Mouse (Mus musculus) granulocyte monocyte progenitor cell, adult 5-6 weeks (primary cell): ENCODE measurements around the gene Smad3. TPM values are rescaled to one million over a fixed set of nuclear protein-coding genes. Genes with fewer than 3 reads are reported as not detected.

Experiments
- ATAC-seq: replicated peaks from 2 replicates; pipeline ENCODE4 v1.8.0; 2016; ENCODE audit warnings: mild to moderate bottlenecking, moderate TSS enrichment, inconsistent platforms; ENCODE audit not compliant: poor library complexity, severe bottlenecking
- total RNA-seq, 2 experiments: library from RNA; stranded (forward) in 1 of 2; stranded (reverse) in 1 of 2; fragments of 200-712, 200-1000 nt in 1 of 2; fragments of >200 nt in 1 of 2; fragmentation: Nextera tagmentation in 1 of 2; gene quantifications; 2 replicates each; pipeline ENCODE4 v1.2.3; 2014 to 2017

The Smad3 gene
- total RNA-seq, 2 experiments from 2014 or later: 12.6 to 24.7 TPM

DNA sequence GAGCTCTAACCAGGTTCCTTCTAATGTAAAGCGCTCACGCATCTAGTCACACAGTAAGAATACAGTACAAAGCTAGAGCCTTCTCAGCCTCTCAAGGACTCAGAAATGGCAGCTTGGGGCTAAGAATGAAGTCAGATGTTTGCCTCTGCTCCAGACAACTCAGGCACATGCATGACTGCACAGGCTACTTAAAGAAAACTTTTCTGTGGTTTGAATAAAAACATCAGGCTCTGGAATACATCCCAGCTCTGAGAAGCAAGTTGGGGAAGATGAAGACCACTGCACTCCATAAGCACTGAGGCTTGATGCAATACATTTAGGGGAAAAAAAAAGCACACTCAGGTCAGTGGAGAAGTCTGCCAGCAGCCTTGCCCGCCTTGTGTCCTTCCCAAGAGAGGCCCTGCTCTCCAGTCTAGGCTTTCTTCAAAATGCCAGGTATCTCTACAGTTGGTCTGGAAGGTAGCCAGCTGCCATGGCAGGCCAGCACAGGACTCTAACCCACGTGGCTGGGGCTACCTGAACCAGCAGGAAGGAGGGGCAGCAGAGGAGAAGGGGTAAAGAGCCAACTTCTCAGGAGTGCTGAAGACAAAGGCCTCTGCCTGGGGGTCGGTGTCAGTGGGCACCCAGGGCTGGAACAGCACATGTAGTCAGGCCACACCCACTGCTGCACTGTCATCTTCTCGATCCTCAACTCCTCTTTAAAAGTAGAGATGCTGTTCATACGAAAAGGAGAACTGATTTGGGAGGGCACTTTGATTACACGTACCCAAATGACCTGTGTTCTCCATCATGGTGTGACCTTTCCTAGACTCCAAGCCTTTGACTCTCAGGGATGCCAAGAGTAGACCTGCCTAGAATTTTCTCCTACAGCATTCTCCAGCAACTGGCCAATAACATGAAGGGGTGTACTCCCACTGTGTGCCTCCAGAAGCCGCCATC, 109.9 kb downstream of the Smad3 start:
- ATAC-seq: no peak

DNA sequence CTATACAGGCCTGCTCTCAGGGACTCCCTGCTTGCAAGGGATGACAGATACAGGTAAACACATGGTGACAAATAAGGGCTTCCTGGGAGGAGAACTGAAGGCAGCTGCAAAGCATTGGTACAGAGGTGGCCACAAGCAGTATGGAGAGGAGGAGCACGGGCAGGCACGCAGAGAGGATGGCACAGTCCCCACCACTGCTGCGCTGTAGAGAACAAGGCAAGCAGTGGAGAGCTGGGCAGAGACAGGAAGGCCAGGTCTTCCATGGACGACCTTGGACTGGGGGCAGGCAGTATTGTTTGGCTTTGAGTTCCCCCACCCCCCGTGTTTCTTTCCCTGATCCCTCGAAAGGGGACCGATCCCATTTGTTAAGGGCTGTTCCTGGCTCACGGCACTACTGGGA, 112.7 kb downstream of the Smad3 start:
- no peak for ATAC-seq

DNA sequence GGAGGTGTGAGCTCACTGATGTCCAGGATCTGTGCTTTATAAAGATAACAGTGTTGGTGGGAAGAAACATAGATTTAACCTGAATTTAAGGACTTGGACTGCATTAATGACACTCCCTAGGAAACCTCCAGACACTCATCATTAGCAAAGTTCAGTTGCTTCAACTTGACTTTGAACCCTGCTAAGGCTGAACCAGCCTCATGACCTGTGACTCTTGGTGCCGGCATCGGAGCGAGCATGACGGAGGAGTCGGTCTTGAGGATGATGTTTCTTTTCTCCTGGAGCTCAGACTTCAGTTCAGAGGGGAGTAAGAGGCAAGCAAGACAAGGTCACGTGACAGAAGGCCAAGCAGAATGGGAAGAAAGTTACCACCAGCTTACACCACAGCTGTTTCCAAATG, 113.8 kb downstream of the Smad3 start:
- no peak for ATAC-seq

DNA sequence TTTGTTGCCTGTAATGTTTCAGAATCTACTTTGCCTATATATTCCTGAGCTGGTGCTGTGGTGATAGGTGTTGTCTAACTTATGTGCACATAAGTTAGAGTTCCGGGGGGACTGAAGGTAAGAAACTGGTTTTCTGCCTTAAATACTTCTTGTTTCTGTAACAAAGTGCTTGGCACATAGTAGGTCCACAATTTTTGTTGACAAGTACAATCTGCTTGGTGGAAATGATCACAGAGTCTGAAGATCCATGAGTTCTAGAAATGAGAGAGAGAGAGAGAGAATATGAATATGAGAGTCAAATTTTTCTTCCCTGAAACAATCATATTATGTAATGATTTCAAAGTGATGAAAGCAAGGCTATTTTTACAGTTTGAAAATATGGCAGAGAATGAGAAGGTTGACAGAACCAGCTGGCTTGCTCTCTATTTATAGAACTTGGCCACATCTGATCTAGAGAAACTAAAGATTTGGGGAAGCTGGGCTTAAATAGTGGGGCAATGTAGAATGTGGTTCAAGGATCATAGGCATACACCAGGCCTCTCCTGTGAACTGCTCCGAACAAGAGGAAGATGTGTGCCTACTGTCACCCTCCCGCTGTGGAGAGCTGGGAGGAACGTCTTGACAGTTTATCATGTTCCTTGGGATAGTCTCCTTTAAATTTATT, 115.7 kb downstream of the Smad3 start:
- ATAC-seq: peak; percentile 88

DNA sequence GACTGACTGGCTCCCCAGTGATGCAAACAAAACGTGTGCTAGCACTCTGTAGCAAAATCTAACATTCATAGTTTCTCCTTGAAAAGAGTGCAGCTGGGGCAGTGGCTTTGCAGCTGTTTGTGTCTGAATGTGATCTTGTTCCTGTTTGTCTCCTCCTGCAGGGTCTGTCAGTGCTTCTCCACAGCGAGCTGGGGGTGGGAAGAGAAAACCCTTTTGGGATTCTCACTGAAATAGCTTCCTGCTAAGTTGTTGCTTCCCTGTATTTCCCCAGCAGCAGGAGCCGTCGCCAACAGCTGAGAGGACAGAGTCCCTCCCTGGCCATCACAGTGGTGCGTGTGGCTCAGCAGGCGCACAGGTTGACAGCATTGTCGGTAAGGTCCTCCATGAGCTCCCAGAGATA, 121.7 kb downstream of the Smad3 start:
- ATAC-seq: no peak

DNA sequence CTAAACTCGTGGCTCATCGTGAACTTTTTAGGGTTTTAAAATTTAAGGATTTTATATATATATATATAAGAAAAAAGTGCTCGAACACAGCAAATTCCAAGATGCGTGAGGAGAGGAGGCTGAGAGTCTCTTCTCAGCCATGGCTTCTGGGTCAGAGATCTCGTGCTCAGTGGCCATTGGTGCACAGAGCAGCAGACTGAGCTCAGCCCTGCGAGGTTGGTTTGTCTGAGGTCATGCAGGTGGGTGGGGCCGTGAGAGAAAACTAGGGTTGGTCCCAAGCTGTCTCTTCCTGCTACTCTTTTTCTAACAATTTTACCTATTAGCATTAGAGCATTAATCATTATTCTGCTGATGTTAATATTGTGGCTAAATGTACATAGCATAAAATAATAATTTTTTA, 124.5 kb downstream of the Smad3 start:
- ATAC-seq: no peak

DNA sequence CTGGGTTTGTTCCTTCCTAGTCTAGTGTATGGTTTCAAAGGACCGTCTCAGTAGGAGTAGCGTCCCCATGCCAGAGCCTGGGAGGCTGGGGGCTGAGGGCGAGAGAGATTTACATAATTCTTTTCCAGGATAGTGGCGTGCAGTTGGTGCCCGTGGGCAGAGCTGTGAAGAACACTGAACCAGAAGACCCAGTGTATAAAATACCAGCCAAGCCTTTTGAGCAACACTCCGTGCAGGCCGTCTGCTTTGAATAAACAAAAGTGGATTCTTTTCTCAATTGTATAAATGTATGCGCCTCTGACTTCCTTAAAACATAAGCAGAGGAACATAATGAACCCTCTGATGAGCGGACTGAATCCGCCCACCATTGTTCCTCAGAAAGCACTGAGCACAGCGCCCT, 124.9 kb downstream of the Smad3 start:
- no peak for ATAC-seq

DNA sequence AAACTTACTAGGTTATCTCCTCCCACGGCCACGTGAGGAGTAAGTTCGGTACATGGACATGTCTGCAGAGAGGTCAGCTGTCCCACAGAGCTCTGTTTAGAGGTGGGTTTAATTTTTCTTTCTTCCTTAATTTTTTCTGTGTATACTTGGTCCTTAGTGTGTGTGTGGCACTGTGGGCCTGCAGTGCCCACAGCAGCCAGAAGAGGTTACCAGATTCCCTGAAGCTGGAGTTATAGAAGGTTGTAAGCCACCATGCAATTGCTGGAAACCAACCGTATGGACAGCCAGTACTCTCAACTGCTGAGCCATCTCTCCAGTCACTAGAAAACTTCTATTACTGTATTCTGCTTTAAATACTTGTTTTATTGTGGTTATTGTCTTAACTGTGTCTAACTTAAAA, 125.7 kb downstream of the Smad3 start:
- ATAC-seq: no peak

DNA sequence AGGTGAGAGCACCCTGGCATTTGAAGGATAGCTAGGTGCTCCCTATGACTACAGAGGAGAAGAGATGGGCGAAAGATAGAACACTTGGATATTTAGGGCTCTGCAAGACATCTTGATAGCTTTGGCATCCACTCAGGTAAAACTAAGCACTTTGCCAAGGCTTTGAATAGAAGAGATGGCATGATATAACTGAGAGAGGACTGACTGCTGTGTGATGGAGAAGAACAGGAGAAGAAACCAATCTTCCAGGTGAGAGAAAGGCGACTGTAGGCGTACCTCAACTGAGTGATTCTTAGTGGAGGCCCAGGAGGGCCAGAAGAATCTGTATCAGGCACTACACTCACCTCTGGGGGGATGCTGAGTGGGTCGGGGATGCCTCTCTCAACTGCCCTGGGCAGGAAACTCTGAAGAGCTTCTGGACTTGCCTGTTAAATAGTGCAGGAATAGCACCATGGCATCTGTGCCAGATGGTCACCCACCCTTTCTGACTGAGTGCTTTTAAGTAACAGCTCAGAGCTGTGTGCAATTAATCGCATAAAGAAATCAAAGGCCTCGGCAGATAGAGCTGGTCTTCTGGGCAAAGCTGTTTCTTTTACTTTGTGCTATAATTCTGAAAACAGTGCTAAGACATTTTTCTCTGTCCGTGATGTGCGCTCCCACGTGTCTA, 132.6 kb downstream of the Smad3 start:
- ATAC-seq: no peak

DNA sequence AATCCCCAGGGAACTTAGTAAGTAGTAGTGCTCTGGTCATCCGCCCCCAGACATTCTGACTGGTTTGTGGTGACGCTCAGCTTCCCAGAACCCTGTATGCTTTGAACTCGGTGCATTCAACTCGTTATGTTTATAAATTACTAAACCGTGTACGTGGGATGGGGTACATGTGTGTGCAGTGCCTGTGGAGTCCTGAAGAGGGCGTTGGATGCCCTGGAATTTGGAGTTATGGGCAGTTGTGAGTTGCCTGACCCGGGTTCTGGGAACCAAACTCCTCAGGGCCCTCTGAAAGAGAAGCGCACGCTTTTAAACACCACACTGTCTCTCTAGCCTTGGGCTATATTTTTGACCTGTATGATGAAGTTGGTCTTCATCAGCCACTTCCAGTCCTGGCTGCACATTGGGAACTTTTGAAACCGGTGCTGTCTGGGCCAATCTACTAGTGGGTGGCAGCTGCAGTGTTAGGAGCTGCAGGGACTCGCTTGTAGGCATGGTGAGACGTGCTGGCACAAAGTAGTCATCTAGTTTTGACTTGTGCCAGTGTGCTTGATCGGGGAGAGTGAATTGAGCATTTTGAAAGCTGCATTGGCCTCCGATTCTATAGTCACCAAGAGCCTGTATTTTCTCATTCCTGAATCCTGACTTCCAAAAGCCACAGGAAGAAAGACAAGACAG, 133.8 kb downstream of the Smad3 start:
- ATAC-seq: no peak

DNA sequence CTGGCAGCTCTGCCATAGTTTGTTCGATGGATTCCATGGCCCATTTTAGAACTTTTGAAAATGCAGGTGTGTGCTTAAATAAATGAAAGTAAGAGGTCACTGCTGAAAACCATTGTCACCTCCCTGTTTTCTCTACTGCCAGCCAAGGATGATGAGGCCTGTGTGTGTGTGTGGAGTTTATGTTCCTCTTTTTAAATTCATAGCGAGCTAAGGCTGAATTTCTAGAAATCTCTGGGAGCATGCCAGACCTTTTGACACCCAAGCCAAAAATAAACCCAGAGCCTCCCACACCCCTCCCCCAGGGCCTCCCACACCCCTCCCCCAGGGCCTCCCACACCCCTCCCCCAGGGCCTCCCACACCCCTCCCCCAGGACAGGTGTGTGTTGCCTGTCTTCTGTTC, 139.8 kb downstream of the Smad3 start:
- ATAC-seq: no peak

DNA sequence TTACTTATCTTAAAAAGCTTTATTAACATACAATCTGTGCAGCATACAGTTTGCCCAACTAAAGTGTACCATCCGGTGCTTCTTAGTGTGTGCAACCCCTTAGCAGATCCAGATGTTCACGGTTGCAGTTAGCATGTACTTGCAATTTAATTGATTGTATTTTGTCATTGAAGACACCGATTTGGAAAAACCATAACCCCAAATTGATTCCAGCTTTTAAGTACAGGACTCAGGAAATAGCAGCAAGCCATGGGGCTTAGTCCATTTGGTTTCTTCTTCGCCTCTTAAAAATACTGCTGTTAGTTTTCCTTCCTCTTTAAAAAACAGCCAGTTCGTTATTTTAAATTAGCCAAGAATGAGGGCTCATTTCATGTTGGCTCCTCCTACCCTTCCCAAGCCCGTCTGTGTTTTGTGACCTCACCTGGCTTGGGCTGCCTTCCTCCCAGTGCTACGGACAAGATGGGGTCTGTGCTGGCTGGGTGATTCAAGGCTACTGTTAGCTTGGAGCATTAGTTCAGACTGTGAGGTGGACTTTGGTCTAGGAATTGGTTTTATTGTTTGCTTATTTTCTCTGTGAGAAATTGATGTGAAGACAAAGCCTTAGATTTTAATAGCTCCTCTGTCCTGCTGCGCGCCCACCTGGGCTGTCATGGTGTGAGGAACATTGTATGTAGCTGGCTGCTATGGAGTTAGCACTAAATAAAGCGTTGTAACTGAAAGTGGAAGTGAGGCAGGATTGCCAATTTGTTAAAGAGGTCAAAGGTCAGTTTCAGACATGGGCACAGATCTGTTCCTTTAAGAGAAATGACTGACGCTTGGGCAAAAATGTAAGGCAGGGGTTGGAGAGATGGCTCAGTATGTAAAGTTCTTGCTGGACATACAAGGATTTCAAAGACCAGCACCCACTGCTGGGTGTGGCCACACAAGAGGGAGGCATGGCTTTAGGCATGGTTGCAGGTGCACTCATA, 143.5 kb downstream of the Smad3 start:
- ATAC-seq: peak; percentile 21

DNA sequence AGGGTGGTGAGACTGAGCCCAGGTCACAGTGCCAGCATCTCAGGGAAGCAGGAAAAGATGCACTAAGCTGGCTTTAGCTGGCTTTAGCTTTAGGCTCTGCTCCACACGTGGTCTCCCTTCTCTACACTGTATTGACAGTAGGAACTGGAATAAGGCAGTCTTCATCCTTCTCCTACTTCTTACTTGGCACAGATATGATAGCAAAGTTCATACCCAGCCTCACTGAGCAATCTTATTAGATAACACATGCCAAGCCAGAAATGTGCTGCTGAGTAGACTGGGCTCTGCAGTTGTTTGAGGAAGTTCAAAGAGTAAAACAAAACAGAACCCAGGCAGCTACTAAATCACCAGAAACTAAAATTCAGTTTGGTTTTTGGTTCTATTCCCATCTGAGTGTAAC, 144.2 kb downstream of the Smad3 start:
- no peak for ATAC-seq

DNA sequence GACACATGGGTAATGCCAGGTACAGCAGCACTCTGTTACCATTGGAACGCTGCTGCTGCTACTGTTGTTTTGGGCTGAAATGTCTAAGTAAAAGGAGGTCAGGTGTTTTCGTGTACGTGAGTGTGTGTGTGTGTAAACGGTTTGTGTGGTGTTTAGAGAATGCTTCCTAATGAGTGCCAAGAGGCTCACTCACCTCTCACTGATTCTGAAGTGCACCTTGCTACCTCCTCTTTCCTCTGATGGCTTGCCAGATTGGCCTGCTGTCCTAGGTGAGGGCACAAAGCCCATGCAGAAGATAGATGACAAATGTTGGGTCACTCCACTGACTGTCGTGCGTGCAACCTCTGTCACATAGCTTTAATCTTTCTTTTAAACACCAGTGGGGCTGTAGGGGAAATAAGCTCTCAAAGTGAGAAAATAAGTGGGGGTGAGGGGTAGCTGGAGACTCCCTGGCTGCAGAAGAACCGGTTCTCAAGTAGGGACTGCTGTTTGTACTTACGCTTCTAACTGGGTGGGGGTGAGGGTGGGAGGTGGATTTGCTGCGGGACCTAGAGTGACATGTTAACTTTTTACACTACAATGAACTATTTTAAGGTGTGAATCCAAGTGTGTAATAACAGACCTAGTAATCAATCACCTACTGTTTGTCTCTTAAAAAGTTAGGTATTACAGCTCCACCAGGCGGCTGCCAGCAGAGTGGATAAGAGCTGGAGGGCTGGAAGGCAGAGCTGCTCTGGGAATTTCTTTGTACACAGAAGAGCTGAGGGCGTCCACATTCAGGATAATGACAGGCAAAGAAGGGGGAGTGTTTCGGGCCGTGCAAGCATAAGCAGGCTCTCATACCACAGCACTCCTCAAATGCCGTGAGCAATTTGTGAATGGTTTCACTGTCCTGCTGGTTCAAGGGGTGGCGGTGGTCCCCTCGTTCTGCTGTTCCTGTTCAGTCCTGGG, 145.0 kb downstream of the Smad3 start:
- no peak for ATAC-seq

DNA sequence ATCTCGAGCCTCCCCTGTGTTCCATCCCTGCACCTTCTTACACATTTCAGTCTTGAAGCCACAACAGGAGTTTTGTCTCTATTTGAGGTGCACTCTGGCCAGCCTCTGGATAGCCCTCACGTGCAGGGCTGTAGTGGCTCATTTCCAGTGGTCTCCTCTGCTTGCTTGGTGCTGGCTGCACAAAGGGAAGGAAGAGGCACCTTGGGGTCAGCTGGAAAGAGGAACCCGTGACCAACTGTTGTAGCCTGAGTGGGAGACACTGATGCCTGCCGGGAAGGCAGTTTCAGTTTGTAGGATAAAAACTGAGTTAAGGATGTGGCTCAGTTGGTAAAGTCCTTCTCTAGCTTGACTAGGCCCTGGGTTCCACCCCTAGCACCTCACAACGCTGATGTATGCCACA, 145.8 kb downstream of the Smad3 start:
- peak; percentile 67 for ATAC-seq

DNA sequence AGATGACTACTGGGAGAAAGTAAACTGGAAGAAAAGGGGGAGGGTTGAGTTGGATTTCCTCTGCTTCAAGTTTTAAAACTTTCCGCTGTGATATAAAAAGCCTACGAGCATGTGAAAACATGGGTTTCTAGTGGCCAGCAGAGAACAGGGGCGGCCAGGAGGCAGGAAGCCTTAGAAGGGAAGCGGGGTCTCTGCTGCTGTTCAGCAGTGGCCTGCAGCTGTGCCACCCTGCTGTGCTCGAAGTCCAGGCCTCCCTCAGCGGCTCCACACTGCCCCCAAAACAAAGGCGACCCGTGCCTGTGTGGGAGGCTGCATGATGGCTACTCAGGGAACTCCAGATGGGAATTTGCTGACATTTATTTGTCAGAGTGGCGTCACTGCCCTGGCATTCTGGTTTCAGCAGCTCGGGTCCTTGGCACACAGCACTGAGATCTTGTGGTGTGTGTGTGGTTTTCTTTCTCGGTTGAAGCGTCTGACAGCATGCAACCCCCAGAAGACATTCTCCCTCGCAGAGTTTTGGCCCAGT, 146.9 kb downstream of the Smad3 start:
- ATAC-seq: peak; percentile 50

DNA sequence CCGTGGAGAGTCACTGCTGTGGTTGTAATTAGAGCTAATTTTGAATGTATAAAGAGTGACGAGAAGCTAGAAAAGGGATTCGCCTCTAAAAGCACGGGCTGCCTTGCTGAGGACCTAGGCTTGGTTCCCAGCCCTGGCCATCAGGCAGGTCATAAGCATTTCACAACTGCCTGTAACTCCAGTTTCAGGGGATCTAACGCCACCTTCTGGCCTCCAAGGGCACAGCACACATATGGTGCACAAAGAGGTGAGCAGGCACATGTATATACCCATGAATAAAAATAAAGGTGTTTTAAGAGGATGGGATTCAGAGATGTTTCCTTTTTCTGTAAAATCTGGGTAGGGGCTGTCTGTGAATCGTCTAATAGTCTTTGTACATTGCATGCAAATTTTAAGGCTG, 147.6 kb downstream of the Smad3 start:
- ATAC-seq: no peak

DNA sequence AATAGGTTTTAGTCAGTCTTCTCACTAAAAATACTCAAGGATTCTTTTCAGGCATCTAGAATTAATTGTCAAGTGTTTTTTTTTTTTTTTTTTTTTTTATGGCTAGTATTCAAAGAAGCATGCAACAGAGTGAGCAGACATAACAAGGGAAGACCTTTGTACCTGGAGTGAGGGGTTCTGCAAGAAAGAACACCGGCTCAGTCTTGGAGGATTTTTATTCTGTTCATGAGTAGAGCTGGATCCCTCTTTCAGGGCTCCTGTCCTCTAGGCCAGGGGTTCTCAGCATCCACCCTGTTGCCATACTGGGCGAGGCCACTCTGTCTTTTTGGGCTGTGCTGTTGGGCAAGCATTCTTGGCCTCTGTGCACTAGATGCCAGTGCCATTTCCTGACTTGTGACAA, 148.0 kb downstream of the Smad3 start:
- ATAC-seq: no peak
